Mouse (Mus musculus) kidney, adult 8-10 months (tissue): ENCODE results near the gene Rrn3.
"Not testable (repeated sequence)": the region's sequence is repeated elsewhere in the genome, so short reads cannot be mapped to it uniquely, and the experiment has no call there.

ENCODE experiments used
- DNase-seq, 2 experiments: peaks; one replicate each; pipeline ENCODE4 v3.0.0; 2022

The Rrn3 gene

GRCm38 (mm10) chr16:13793441-13793840, 12.9 kb downstream of the Rrn3 start:
- not testable (repeated sequence) for DNase-seq

- no peak for DNase-seq
Measured at GRCm38 (mm10) chr16:13796746-13797175, 16.3 kb downstream of the Rrn3 start.

- no peak for DNase-seq
Measured at GRCm38 (mm10) chr16:13801231-13801630, 20.7 kb downstream of the Rrn3 start.

GRCm38 (mm10) chr16:13804666-13805065, 24.2 kb downstream of the Rrn3 start:
- DNase-seq, result no peak

GRCm38 (mm10) chr16:13807616-13808015, 27.1 kb downstream of the Rrn3 start:
- no peak for DNase-seq

- no peak for DNase-seq
Measured at GRCm38 (mm10) chr16:13808410-13808809, 27.9 kb downstream of the Rrn3 start.

DNA sequence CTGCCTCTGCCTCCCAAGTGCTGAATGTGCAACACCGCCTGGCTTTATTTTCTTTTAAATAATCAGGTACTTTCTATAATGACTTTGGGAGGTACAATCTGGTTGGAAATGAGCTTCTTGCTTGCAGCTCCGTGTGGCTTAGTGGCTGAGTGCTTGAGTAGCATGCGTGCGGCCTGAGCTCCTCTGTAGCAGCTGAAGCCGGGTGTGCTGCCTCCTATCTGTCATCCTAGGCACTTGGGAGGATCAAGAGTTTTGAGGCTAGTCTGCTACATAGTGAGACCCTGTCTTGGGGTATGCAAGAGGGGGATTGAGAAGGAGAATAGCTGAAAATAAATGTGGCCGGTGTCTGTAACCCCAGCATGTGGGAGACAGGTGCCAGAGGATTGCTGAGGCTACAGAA, 31.6 kb downstream of the Rrn3 start:
- DNase-seq, result no peak

GRCm38 (mm10) chr16:13813200-13813599, 32.7 kb downstream of the Rrn3 start:
- DNase-seq, result no peak

DNA sequence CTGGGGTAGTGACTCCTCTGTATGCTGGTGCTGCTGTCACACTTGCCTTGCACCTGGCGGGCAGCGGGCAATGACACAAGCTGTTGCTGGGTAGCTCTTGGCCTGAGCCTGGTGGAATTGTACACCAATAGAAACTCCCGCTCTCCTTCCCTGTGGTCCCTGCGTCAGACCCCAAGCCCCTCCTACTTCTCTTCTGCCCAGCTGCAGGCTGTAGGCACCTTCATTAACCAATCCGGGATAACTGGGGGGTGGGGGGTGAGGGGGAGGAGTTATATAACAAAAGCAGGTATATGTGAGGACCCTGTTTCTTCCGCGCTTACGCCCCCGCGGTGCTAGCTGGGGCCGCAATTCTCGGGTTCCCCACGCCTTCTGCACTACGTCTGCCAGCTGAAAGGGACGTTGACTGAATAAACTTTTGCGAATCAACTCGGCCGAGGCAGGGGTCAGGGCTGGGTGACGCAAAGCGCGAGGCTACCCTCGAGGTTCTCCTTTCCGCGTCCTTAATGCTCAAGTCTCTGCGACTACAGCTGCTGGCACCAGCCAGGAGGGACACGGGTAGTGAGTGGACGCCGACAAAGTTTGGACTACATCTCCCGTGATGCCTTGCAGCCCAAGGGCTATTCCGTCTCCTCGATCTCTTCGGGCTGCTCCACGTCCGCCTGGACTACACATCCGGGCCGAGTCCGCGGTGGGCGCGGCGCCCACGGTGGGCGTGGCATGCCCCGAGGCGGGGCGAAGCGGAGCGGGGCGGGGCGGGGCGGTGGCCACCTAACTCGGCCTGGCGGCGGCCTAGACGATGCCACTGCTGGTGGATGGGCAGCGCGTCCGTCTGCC, 38.3 kb downstream of the Rrn3 start, which contains the start of gene Ntan1:
Gene Ntan1, plus strand, starts transcription at position 286 of the 834 bp plus-strand sequence.
- DNase-seq, result peak; percentile 96

DNA sequence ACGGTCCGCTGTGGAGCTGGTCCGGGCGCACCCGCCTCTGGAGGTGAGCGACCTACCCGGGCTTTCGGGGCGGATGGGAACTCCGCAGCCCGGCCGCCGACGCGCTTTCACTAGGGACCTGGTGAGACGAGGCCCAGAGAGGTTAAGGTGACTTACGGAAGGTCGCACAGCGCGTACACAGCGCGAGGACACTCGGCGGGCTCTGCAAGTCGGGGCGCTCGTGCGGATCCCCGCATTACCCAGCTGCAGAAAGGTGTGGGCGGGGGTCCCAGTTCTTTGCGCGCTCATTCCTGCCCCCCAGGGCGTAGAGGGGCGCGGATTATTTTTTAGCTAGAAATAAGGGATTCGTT, 38.9 kb downstream of the Rrn3 start:
- DNase-seq, result no peak

DNA sequence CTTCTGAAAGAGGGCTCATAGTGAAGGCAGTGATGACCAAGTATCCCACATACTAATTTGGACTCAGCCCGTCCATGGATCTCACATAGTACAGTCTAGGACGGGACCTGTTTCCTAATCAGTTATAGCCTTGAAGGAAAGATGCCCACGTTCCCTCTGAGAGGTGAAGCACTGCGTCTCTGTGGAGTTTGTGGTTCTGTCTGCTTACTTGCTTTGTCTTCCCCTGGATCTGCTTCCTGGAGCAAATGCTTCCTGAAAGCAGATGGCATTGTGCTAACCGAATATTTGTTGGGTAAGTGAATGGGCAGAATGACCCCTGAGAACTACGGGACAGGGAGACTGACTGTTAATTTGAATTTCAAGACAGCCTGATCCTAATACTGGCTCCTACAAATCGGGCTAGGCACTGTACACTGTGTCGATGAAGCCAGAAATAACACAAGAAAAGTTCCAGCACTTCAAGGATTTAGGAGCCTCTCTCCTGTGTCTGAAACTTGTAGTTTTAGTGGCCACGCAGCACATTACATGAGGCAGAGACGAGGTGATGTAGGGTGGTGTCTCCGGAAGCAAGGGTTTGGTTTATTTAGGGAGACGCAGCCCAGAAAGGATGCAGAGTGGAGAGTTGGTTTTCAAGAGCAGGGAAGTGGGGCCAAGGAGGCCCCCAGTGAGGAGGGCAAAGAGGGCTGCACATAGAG, 39.4 kb downstream of the Rrn3 start:
- DNase-seq, result no peak

DNA sequence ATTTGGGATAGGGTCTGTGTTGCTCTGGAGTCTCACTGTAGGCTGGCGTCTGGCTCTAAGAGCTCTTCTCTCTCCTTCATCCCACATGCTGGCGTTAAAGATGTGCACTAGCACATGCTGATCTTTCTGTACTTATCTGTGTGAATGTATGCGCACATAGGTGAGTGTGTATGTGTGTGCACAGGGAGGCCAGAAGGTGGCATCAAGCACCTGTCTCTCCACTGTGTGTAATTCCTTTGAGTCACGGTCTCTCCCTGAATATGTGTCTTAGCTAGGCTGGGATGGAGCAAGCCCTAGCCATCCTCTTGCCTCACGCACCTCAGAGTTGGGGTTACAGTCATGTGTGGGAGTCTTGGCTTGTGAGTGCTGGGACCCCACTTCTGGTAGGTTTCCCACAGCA, 40.3 kb downstream of the Rrn3 start:
- DNase-seq, result no peak

DNA sequence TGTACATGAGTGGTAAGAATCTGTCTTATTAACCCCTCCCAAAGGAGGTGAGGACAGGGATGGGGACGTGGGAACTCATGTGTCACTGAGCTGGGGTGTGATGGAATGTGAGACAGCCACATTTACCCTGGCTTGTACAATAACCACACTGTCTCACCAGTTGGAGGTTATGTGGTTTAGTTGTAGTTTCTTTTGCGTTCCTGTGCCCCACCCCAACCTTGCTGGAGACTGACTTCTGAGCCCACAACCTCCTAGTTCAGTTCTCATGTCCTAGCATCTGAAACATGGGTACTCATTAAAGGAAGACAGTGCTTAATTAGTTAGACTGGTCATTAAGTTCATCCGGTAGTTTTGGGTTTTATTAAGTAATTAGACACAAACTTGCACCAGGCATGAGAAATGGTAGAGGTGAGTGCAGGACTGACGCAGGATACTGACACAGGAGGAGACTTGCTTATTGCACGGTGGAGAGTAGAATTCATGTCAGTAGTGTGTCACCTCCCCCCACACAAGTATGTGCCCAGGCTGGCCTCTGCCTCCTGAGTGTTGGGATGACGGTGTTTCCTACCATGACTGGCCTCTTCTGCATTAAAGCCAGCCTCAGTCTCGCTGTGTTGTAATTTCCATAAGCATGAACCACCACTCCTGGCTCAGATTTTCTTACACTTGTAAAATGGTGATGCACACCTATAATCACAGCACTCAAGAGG, 45.4 kb downstream of the Rrn3 start:
- DNase-seq, result no peak

GRCm38 (mm10) chr16:13826511-13826910, 46.0 kb downstream of the Rrn3 start:
- DNase-seq, result no peak

GRCm38 (mm10) chr16:13830444-13830843, 49.9 kb downstream of the Rrn3 start:
- no peak for DNase-seq

DNA sequence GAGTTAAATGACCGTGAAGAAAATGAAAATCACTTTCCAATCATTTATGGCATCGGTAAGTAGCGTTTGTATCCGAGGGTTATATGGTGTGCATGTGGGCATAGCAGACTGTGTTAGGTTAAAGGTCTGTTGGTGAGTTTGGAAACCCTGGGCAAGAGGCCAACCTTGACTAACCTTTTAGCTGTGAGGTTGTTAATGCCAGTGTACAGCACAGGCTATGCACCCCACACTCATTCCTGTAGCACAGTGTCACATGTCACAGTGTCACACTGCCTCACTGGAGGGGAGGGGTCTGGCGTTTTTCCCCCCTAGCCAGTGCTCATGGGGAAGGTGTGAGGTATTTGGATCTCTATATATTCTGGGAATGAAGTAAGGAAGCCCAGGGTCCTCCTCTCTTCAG, 51.1 kb downstream of the Rrn3 start:
- peak; percentile 35 to 47 for DNase-seq

DNA sequence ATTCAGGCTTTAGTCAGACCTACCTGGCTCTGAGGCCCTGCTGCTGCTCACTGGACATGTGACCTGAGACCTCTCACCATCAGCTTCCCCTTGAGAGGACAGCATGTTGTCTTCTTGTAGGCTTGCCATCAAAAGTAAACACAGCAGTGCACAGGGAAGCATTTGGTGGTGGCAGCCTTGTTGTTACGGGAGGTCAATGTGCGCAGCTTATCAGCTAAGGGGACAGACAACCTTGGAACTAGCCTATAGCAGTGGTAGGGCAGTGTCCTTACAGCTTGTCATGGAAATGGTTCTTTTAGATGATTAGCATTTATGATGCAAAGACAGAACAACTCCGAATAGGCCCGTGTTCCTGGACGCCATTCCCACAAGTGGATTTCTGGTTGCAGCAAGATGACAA, 53.9 kb downstream of the Rrn3 start:
- no peak for DNase-seq

DNA sequence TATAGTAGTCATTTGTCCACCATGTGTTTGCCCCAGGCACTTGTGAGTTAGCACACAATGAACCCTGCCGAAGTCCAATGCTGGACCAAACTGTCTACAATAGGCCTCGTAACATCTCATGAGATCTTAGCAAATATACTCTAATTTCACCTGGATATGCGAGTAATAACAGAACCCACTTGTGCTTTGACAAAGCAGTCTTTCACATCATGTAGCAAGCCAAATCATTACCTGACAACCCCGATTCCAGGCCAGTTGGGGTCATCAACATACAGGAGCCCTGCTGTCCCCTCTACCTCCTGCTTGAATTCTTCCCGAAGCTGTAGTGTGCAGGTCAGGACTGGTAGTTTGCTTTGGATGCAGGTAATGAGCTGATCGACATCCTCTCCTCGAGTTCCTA, 59.5 kb downstream of the Rrn3 start:
- no peak for DNase-seq

DNA sequence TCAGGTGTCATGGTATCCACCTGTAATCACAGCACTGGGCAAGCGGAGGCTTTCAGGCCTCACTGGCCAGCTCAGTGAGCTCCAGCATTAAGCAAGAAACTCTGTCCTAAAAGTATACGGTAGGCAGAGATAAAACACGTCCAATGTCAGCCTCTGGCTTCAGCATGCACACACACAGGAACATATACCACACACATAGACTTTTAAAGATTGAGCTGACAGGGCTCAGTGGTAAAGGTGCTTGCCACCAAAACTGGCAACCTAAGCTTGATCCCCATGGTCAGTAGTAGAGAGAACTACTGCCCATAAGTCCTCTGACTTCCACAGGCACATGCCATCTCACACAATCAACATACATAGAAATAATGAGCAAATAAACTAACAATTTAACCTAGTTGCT, 60.4 kb downstream of the Rrn3 start:
- DNase-seq, result no peak

DNA sequence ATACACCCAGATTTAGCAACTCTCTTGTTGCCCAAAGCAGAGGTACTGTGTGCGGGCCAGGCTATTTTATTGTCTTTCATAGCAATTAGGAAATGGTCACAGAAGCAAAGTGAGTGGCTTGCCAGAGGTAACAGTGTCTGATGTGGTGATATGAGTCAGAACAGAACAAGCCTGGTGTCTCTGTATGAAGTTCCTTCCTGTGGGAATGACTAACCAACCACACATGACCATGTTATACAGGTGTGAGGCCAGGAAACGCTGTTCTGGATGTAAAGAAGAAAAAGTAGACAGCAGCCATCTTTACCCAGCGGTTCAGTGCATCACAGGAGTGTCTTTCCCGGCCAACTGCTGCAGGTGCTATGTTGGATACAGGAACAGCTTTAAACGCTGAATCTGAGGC, 64.5 kb downstream of the Rrn3 start:
- no peak for DNase-seq

- DNase-seq, result no peak
Measured at GRCm38 (mm10) chr16:13846675-13847074, 66.2 kb downstream of the Rrn3 start.

DNA sequence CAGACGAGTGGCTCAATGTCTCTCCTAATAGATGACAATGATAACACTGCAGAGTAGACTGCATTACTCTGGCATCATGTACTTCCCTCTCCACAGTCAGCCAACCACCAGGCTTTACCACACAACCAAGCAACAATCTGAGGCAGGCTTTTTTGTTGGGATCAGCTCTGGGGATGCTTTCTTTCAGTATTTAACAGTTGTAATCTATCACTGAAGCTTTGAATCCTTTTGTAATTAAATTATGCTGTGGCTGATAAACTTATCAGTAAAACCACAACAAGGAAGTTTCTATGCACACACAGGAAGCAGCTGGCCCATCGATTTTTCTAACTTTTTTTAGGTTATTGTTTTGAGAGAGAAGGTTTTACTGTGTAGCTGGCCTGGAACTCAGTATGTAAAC, 67.8 kb downstream of the Rrn3 start:
- DNase-seq, result no peak

- DNase-seq, result no peak
Measured at GRCm38 (mm10) chr16:13851446-13851845, 70.9 kb downstream of the Rrn3 start.

- DNase-seq, result no peak
Measured at GRCm38 (mm10) chr16:13853886-13854285, 73.4 kb downstream of the Rrn3 start.
